Mouse (Mus musculus): ENCODE measurements around the gene Trem3.

GRCm38 (mm10) chr17:48212596-48212995 is 35.0 kb upstream of the Trem3 start:
- TF ChIP-seq POLR2A (IDR thresholded peaks at IDR 0.05; ENCODE audit: low read depth, low read length) (no peak), CTCF (IDR thresholded peaks at IDR 0.05; ENCODE audit: extremely low read depth, insufficient read depth, insufficient read length, insufficient replicate concordance) (no peak)
